Mouse (Mus musculus): ENCODE data around the gene B4galnt1.

Gene B4galnt1

DNA sequence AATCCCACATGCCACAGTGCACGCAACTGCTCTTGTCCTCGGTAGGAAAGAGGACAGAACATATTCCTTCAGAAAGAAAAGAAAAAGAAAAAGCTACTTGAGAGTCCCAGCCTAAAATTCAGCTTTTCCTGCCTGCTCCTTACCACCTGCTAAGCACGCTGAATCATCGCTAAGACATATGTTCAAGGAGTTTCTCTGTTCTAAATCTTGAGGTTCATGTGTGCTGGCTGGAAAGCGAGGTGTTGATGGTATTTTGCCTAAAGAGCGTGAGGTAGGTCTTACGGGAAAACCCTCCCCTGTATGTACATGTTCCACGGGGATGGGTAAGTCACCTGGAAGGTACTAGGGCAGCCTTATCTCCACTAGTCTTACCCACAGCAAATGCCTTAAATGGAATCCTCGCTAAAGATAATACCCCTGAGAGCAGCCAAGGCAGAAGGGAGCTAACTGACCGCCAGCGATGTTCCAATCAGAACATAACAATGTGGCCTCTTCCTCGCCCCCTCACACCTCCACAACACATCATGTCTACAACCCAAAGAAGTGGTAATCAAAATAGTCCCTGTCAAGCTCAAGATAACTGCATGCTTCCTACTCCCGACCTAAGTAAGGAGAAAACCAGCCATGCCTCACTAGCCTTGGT is 45.0 kb downstream of the B4galnt1 start:
- DNase-seq (ENCODE audit: low read depth, low spot score): peak; percentile 72

DNA sequence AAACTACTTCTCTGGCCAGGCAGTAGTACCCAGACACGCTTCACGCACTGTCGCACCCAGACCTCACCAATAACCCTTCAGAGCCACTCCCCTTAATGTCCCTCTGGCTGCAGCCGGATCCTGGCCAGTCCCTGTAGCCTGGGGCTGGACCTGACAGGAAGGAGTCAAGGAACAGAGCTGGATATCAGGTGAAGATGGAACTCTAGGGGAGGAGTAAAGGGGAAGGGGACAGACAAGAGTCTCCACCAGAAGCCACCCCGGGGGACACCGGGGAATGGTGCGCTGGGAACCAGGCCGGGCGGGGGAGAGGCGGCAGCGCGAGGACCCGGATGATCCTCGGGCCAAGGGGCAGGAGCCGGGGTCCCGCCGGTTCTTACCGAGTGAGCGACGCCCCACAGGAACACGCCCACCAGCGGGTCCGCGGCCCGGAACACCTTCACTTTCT is 46.0 kb downstream of the B4galnt1 start:
- no peak for DNase-seq (ENCODE audit: low read depth, low spot score)

DNA sequence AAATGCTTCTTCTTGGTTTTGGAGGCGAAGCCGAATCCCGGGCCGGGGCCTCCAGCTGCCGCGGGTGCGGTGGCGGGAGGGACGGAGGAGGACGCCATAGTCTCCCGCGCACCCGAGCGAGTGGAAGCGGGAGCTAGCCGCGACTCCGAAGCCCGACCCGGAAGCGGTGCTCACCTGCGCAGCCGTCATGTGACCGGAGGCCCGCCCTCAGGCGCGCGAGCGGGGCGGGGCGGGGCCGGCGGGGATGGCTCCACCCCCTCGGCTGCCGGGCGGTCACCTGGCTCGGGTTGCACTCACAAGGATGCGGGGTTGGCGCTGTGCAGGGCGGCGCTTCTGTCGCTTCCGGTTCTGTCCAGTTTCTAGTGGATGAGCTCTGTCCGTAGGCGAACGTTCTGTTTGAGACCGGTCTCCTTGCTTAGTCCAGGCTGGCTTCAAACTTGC is 46.4 kb downstream of the B4galnt1 start, which contains the start of gene Pip4k2c:
Pip4k2c (minus strand) TSS at position 172 of the 441 bp plus-strand sequence.
- DNase-seq (ENCODE audit: low read depth, low spot score): peak; percentile 75

DNA sequence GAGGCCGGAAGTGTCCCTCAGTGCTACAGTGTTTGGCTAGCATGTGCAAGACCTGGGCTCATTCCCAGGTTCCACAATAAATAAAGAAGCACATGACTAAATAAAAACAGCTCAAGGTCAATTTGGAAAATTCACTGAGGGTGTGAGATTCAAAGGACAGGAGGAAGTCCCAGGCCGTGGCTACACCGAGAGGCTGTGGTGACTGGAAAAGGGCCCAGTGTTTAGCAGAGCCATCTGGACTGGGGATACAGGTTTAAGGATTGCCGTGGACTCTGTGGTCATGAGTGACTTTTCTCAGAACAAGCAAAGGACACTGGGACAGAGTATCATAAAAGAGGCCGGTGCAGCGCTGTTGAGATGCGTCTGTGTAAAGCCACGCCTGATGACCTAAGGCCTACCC is 48.2 kb downstream of the B4galnt1 start:
- DNase-seq (ENCODE audit: low read depth, low spot score): no peak

GRCm38 (mm10) chr10:127213704-127214421 is 48.8 kb downstream of the B4galnt1 start:
- no peak for DNase-seq (ENCODE audit: low read depth, low spot score)

GRCm38 (mm10) chr10:127214422-127214803 is 49.4 kb downstream of the B4galnt1 start:
- DNase-seq (ENCODE audit: low read depth, low spot score): no peak

DNA sequence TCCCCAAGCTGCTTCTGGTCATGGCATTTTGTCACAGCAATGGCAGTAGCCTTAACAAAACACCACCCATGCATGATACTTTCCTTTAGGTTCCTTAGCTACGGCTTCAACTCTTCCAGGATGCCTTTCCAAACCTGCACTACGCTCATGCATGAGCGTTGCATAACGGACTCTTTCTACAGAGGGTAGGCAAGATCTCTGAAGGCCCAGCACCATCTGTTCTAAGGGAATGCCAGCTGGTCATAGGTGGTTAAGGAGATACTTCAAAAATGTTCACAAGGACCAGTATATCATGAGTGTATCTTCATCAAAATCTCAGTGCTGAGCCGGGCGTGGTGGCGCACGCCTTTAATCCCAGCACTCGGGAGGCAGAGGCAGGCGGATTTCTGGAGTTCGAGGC is 51.4 kb downstream of the B4galnt1 start:
- peak; percentile 68 for DNase-seq (ENCODE audit: low read depth, low spot score)

GRCm38 (mm10) chr10:127217177-127217576 is 52.2 kb downstream of the B4galnt1 start:
- no peak for DNase-seq (ENCODE audit: low read depth, low spot score)

GRCm38 (mm10) chr10:127218339-127218738 is 53.3 kb downstream of the B4galnt1 start:
- DNase-seq (ENCODE audit: low read depth, low spot score): no peak
